ENCODE assay signal across 37 mouse cellular contexts in the genomic region with DNA sequence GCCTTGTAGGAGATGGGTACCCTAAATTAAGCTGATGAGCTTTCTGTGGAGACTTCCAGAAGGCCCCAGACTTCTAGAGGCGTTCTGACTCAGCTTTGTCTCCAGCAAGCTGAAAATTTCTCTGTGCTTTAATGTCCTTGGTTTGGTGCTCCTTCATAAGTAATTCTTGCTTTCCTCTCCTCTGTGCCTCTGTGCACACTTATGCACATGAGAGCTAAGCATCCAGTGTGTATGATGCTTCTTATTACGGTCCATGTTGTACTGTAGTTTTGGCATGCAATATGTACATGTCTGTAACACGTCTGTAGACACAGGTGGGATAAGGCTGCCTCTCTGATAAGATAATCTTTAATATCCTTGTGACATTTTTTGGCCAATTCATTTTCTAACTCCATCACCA. TPM values are rescaled to one million over a fixed set of nuclear protein-coding genes. Genes with fewer than 3 reads are reported as not detected.
"Had no signal": no experiment of that assay in that cellular context is flagged by ENCODE, and none has a peak within 500 bp of the region (broad histone marks: within the 10 kb centered on the region; RNA-seq: fewer than 3 reads in every experiment).

No protein-coding gene starts in this region.

- H3K9ac ChIP-seq: embryonic facial prominence, embryonic 12.5 days; embryonic facial prominence, embryonic 13.5 days; embryonic facial prominence, embryonic 15.5 days; forebrain, embryonic 12.5 days; forebrain, embryonic 13.5 days; forebrain, embryonic 15.5 days; forebrain, postnatal 0 days had no signal

- ATAC-seq: forebrain, embryonic 13.5 days; forebrain, embryonic 14.5 days; forebrain, embryonic 15.5 days; forebrain, embryonic 16.5 days; forebrain, postnatal 0 days had no signal

- H3K36me3 ChIP-seq: embryonic facial prominence, embryonic 10.5 days; embryonic facial prominence, embryonic 12.5 days; embryonic facial prominence, embryonic 15.5 days; forebrain, embryonic 10.5 days; forebrain, embryonic 12.5 days; forebrain, embryonic 15.5 days had no signal

- H3K4me3 ChIP-seq: embryonic facial prominence, embryonic 10.5 days; embryonic facial prominence, embryonic 12.5 days; embryonic facial prominence, embryonic 13.5 days; embryonic facial prominence, embryonic 15.5 days; erythroblast, embryonic 14.5 days; forebrain, embryonic 10.5 days; forebrain, embryonic 12.5 days; forebrain, embryonic 13.5 days; forebrain, embryonic 15.5 days; heart, adult 2 months had no signal

- H3K27ac ChIP-seq: embryonic facial prominence, embryonic 10.5 days; embryonic facial prominence, embryonic 12.5 days; embryonic facial prominence, embryonic 13.5 days; embryonic facial prominence, embryonic 15.5 days; forebrain, embryonic 10.5 days; forebrain, embryonic 12.5 days; forebrain, embryonic 13.5 days; forebrain, embryonic 15.5 days; heart, adult 2 months had no signal

- H3K4me2 ChIP-seq: embryonic facial prominence, embryonic 12.5 days; embryonic facial prominence, embryonic 13.5 days; embryonic facial prominence, embryonic 15.5 days; forebrain, embryonic 12.5 days; forebrain, embryonic 13.5 days; forebrain, embryonic 15.5 days had no signal

- H3K9me3 ChIP-seq: embryonic facial prominence, embryonic 10.5 days; embryonic facial prominence, embryonic 12.5 days; embryonic facial prominence, embryonic 13.5 days; embryonic facial prominence, embryonic 15.5 days; forebrain, embryonic 10.5 days; forebrain, embryonic 12.5 days; forebrain, embryonic 13.5 days; forebrain, embryonic 15.5 days had no signal

- DNase-seq: cerebellum, adult 8-10 months; cerebellum, adult 9-10 months; cerebellum, adult 9-11 months; cerebellum, postnatal 10 days; cerebellum, postnatal 14 days; cerebellum, postnatal 25 days; cerebellum, postnatal 36 days; embryo, embryonic 11 days; forebrain, postnatal 0 days; gastrocnemius, postnatal 10 days; gastrocnemius, postnatal 14 days; gastrocnemius, postnatal 25 days; heart, adult 11 months; heart, adult 18-20 months; heart, adult 2 months had no signal

- H3K27me3 ChIP-seq: embryonic facial prominence, embryonic 12.5 days; embryonic facial prominence, embryonic 13.5 days; embryonic facial prominence, embryonic 15.5 days had no signal

RNA-seq across cellular contexts. Expression of gene 5330417H12Rik, which starts 27.0 kb away (rescaled TPM):
- total RNA-seq: common myeloid progenitor, adult 5-6 weeks; forebrain, postnatal 0 days; gastrocnemius, adult 18-20 months; gastrocnemius, adult 8-10 months; gastrocnemius, postnatal 10 days; gastrocnemius, postnatal 14 days; gastrocnemius, postnatal 25 days; gastrocnemius, postnatal 4 days; granulocyte monocyte progenitor cell, adult 5-6 weeks; heart, adult 18-20 months; heart, adult 2 months; heart, adult 8-10 months had no signal
- polyA plus RNA-seq: cortical plate, adult 2 months; embryonic facial prominence, embryonic 10.5 days; embryonic facial prominence, embryonic 11.5 days; embryonic facial prominence, embryonic 13.5 days; embryonic facial prominence, embryonic 14.5 days; erythroblast, embryonic 14.5 days; forebrain, embryonic 10.5 days; forebrain, embryonic 11.5 days; forebrain, embryonic 12.5 days; forebrain, embryonic 13.5 days; forebrain, embryonic 14.5 days; forebrain, embryonic 15.5 days; forebrain, embryonic 16.5 days; forebrain, postnatal 0 days; frontal cortex, adult 2 months; heart, adult 2 months had no signal

RNA-seq across cellular contexts. Expression of gene Olfml1, which starts 30.7 kb away (rescaled TPM):
- total RNA-seq: common myeloid progenitor, adult 5-6 weeks; granulocyte monocyte progenitor cell, adult 5-6 weeks had no signal
- polyA plus RNA-seq: erythroblast, embryonic 14.5 days had no signal
